Mouse (Mus musculus) induced T-regulatory cell, adult 2 months (primary cell): ENCODE data around the gene Rpf2.

Source experiments
- DNase-seq: peaks from one replicate; pipeline ENCODE4 v3.0.0-alpha.2; 2012; ENCODE audit warnings: low read depth

Gene Rpf2

GRCm38 (mm10) chr10:40246374-40247165 lies at the start of gene Rpf2:
Rpf2 (minus strand) TSS chr10:40247036.
- DNase-seq, result peak; percentile 93

- DNase-seq, result no peak
These were observed 45.8 kb upstream of the Rpf2 start for GRCm38 (mm10) chr10:40292640-40293039.

- peak; percentile 28 for DNase-seq
These were observed 39.9 kb upstream of the Rpf2 start for GRCm38 (mm10) chr10:40286767-40287166.

GRCm38 (mm10) chr10:40285571-40285970 lies 38.7 kb upstream of the Rpf2 start:
- DNase-seq, result no peak

GRCm38 (mm10) chr10:40284997-40285396 lies 38.2 kb upstream of the Rpf2 start:
- DNase-seq, result no peak

- DNase-seq, result no peak
These were observed 37.5 kb upstream of the Rpf2 start for GRCm38 (mm10) chr10:40284179-40284831.

- no peak for DNase-seq
These were observed 36.8 kb upstream of the Rpf2 start for GRCm38 (mm10) chr10:40283636-40284035.

- no peak for DNase-seq
These were observed 34.7 kb upstream of the Rpf2 start for GRCm38 (mm10) chr10:40281565-40281964.

GRCm38 (mm10) chr10:40278317-40278716 lies 31.5 kb upstream of the Rpf2 start:
- DNase-seq, result no peak

- DNase-seq, result no peak
These were observed 29.2 kb upstream of the Rpf2 start for GRCm38 (mm10) chr10:40275991-40276390.

GRCm38 (mm10) chr10:40273938-40274337 lies 27.1 kb upstream of the Rpf2 start:
- no peak for DNase-seq

- DNase-seq, result no peak
These were observed 24.4 kb upstream of the Rpf2 start for GRCm38 (mm10) chr10:40271216-40271615.

GRCm38 (mm10) chr10:40264920-40265319 lies 18.1 kb upstream of the Rpf2 start:
- DNase-seq, result no peak

- no peak for DNase-seq
These were observed 16.9 kb upstream of the Rpf2 start for GRCm38 (mm10) chr10:40263691-40264090.

- DNase-seq, result no peak
These were observed 15.4 kb upstream of the Rpf2 start for GRCm38 (mm10) chr10:40262200-40262599.

- DNase-seq, result no peak
These were observed 13.5 kb upstream of the Rpf2 start for GRCm38 (mm10) chr10:40260305-40260704.

GRCm38 (mm10) chr10:40259542-40259941 lies 12.7 kb upstream of the Rpf2 start:
- DNase-seq, result no peak

- peak; percentile 88 for DNase-seq
These were observed 12.1 kb upstream of the Rpf2 start for GRCm38 (mm10) chr10:40258976-40259375.

- DNase-seq, result peak; percentile 95
These were observed 11.6 kb upstream of the Rpf2 start for GRCm38 (mm10) chr10:40258401-40258966.

- peak; percentile 97 for DNase-seq
These were observed 10.8 kb upstream of the Rpf2 start, which contains the start of gene Gtf3c6 for GRCm38 (mm10) chr10:40257414-40258255. Gtf3c6 (minus strand) TSS chr10:40258108.

GRCm38 (mm10) chr10:40256716-40257115 lies 9.9 kb upstream of the Rpf2 start:
- peak; percentile 72 for DNase-seq

- no peak for DNase-seq
These were observed 4.1 kb upstream of the Rpf2 start for GRCm38 (mm10) chr10:40250969-40251368.
